ENCODE assay signal across 8 mouse cellular contexts in genomic region chr14:25524884-25525283, GRCm38 (mm10).
DNase-seq lines count a peak whose midpoint lies in the region; ATAC-seq and TF ChIP-seq lines count a peak whose summit lies in the region.
"Had no signal": no experiment of that assay in that cellular context is flagged by ENCODE, and none has a peak within 500 bp of the region (broad histone marks: within the 10 kb centered on the region; RNA-seq: fewer than 3 reads in every experiment).

No protein-coding gene starts in this region.

- no peaks in the 10 kb centered on the region for H3K27me3 ChIP-seq in lung, embryonic 14.5 days (ENCODE audit: insufficient read depth, low read length)
- no peaks in the 10 kb centered on the region for H3K27me3 ChIP-seq in heart, embryonic 14.5 days (ENCODE audit: control insufficient read depth, insufficient read depth, low read length)
- no peaks in the 10 kb centered on the region for H3K27me3 ChIP-seq in liver, embryonic 13.5 days
- H3K27me3 ChIP-seq: neural tube, embryonic 12.5 days had no signal

- H3K4me2 ChIP-seq in lung, embryonic 14.5 days, result no peak overlapping the region
- no peak overlapping the region for H3K4me2 ChIP-seq in heart, embryonic 14.5 days (ENCODE audit: low read length)
- H3K4me2 ChIP-seq in liver, embryonic 13.5 days, result peak overlapping the region; percentile 29
- H3K4me2 ChIP-seq: neural tube, embryonic 12.5 days had no signal

- H3K9ac ChIP-seq in lung, embryonic 14.5 days, result no peak overlapping the region
- no peak overlapping the region for H3K9ac ChIP-seq in heart, embryonic 14.5 days (ENCODE audit: low read length)
- H3K9ac ChIP-seq in liver, embryonic 13.5 days, result peak overlapping the region; percentile 59
- H3K9ac ChIP-seq: neural tube, embryonic 12.5 days had no signal

- TF ChIP-seq CTCF in lung, embryonic 14.5 days (IDR thresholded peaks at IDR 0.05; ENCODE audit: low read depth), result no peak
- TF ChIP-seq CTCF in lung, adult 2 months (IDR thresholded peaks at IDR 0.05; ENCODE audit: insufficient read depth, low read length), result no peak

- H3K27ac ChIP-seq in lung, embryonic 14.5 days (ENCODE audit: low read depth), result 0 out of 2 replicates have a peak overlapping the region, but pooled peaks have one; percentile 38
- peak overlapping the region; percentile 79 to 85 for H3K27ac ChIP-seq in heart, embryonic 14.5 days (replicated peaks in 1 of 2; ENCODE audit: control insufficient read depth in 1 of 2, insufficient read depth in 1 of 2, low read depth in 2 of 2, low read length in 2 of 2)
- H3K27ac ChIP-seq in liver, embryonic 13.5 days, result peak overlapping the region; percentile 90
- H3K27ac ChIP-seq: neural tube, embryonic 12.5 days had no signal

- no peaks in the 10 kb centered on the region for H3K9me3 ChIP-seq in lung, embryonic 14.5 days (ENCODE audit: low read depth, low read length)
- no peaks in the 10 kb centered on the region for H3K9me3 ChIP-seq in heart, embryonic 14.5 days (ENCODE audit: control insufficient read depth, low read length)
- no peaks in the 10 kb centered on the region for H3K9me3 ChIP-seq in liver, embryonic 13.5 days (replicated peaks)
- H3K9me3 ChIP-seq: neural tube, embryonic 12.5 days had no signal

- 67% methylated on average over 4 of the region's 4 CpGs for WGBS in lung, embryonic 14.5 days
- 60% methylated on average over 4 of the region's 4 CpGs for WGBS in lung, adult 2 months
- WGBS in heart, embryonic 14.5 days, result 28% methylated on average over 4 of the region's 4 CpGs
- WGBS in liver, embryonic 13.5 days (ENCODE audit: insufficient replicate concordance), result 32% methylated on average over 4 of the region's 4 CpGs

- TF ChIP-seq POLR2A in lung, adult 2 months (IDR thresholded peaks at IDR 0.05; ENCODE audit: borderline replicate concordance, extremely low read depth, low read depth, low read length), result no peak

- H3K4me1 ChIP-seq in lung, embryonic 14.5 days (ENCODE audit: insufficient read depth), result peaks cover 19% of the 10 kb centered on the region
- peaks cover 62% of the 10 kb centered on the region for H3K4me1 ChIP-seq in lung, adult 2 months (ENCODE audit: control insufficient read depth, insufficient read depth, low read length)
- peaks cover 67 to 76% of the 10 kb centered on the region in 2 experiments for H3K4me1 ChIP-seq in heart, embryonic 14.5 days (ENCODE audit: control insufficient read depth in 2 of 2, insufficient read depth in 2 of 2, low read length in 2 of 2)
- H3K4me1 ChIP-seq in liver, embryonic 13.5 days (replicated peaks), result peaks cover 90% of the 10 kb centered on the region

- H3K36me3 ChIP-seq in lung, embryonic 14.5 days (ENCODE audit: insufficient read depth), result no peaks in the 10 kb centered on the region
- peaks cover 13% of the 10 kb centered on the region; the same call in 1 of the 2 replicates for H3K36me3 ChIP-seq in heart, embryonic 14.5 days (ENCODE audit: control insufficient read depth, insufficient read depth, low read length)
- H3K36me3 ChIP-seq in liver, embryonic 13.5 days, result peaks cover 4% of the 10 kb centered on the region; the same call in 1 of the 2 replicates

- H3K4me3 ChIP-seq in lung, embryonic 14.5 days (ENCODE audit: low read depth, low read length), result no peak overlapping the region
- no peak overlapping the region for H3K4me3 ChIP-seq in lung, adult 2 months (replicated peaks; ENCODE audit: extremely low read depth, low read depth, low read length)
- H3K4me3 ChIP-seq in heart, embryonic 14.5 days (ENCODE audit: control insufficient read depth in 1 of 2, insufficient read depth in 1 of 2, low read depth in 1 of 2, low read length in 2 of 2), result no peak overlapping the region
- no peak overlapping the region for H3K4me3 ChIP-seq in liver, embryonic 13.5 days (replicated peaks)
- H3K4me3 ChIP-seq: neural tube, embryonic 12.5 days had no signal

- DNase-seq in lung, embryonic 14.5 days, result peak; percentile 13
- no peak for DNase-seq in lung, adult 2 months
- peak; percentile 44 for DNase-seq in c-Kit-positive CD71-positive TER-119-negative erythroid progenitor cells, embryonic 14.5 days (ENCODE audit: low read depth)
- DNase-seq in liver, embryonic 13.5 days, result peak; percentile 76
- DNase-seq in right cerebral cortex, postnatal 25 days, result no peak
- DNase-seq in cerebellum, adult 9-10 months, result no peak

- ATAC-seq in lung, embryonic 14.5 days (ENCODE audit: insufficient read depth), result no peak
- peak; percentile 24 for ATAC-seq in heart, embryonic 14.5 days (ENCODE audit: insufficient number of reproducible peaks, insufficient read depth, low FRiP score, low read depth)
- ATAC-seq in liver, embryonic 13.5 days (ENCODE audit: low read depth), result peak; percentile 74

Comparison
In these comparisons a context has a peak if more than half of its experiments do, and no peak if none do; other contexts are left out.
1. DNase-seq: peak in lung, embryonic 14.5 days (single experiment), c-Kit-positive CD71-positive TER-119-negative erythroid progenitor cells, embryonic 14.5 days (single experiment) and liver, embryonic 13.5 days (single experiment); none in lung, adult 2 months (single experiment), right cerebral cortex, postnatal 25 days (single experiment) and cerebellum, adult 9-10 months (single experiment).
2. H3K27ac ChIP-seq: peak in every context shown above with its lines; median percentile 90 in liver, embryonic 13.5 days; 82 in heart, embryonic 14.5 days; 38 in lung, embryonic 14.5 days.